Mouse (Mus musculus): Measurements from ENCODE around the gene Nr4a1.
A peak's percentile ranks its signal among the peaks of the same experiment; 100 is the strongest.

Gene Nr4a1

GRCm38 (mm10) chr15:101233183-101233582 lies 20.9 kb upstream of the Nr4a1 start:
- no peak for DNase-seq (ENCODE audit: low read depth)

GRCm38 (mm10) chr15:101233641-101234275 lies 20.3 kb upstream of the Nr4a1 start:
- DNase-seq (ENCODE audit: low read depth): no peak

- DNase-seq (ENCODE audit: low read depth): no peak
These were observed 19.3 kb upstream of the Nr4a1 start for GRCm38 (mm10) chr15:101234611-101235341.

GRCm38 (mm10) chr15:101235342-101235698 lies 18.7 kb upstream of the Nr4a1 start:
- DNase-seq (ENCODE audit: low read depth): no peak

GRCm38 (mm10) chr15:101235728-101236327 lies 18.2 kb upstream of the Nr4a1 start:
- DNase-seq (ENCODE audit: low read depth): no peak

- DNase-seq (ENCODE audit: low read depth): no peak
These were observed 17.2 kb upstream of the Nr4a1 start for GRCm38 (mm10) chr15:101236878-101237277.

- DNase-seq (ENCODE audit: low read depth): no peak
These were observed 15.1 kb upstream of the Nr4a1 start for GRCm38 (mm10) chr15:101238885-101239511.

- no peak for DNase-seq (ENCODE audit: low read depth)
These were observed 14.2 kb upstream of the Nr4a1 start for GRCm38 (mm10) chr15:101239821-101240220.

GRCm38 (mm10) chr15:101240799-101241204 lies 13.3 kb upstream of the Nr4a1 start:
- peak; percentile 88 for DNase-seq (ENCODE audit: low read depth)

GRCm38 (mm10) chr15:101241236-101241635 lies 12.8 kb upstream of the Nr4a1 start:
- DNase-seq (ENCODE audit: low read depth): no peak

GRCm38 (mm10) chr15:101241853-101242252 lies 12.2 kb upstream of the Nr4a1 start:
- no peak for DNase-seq (ENCODE audit: low read depth)

GRCm38 (mm10) chr15:101242645-101243044 lies 11.4 kb upstream of the Nr4a1 start:
- no peak for DNase-seq (ENCODE audit: low read depth)

- no peak for DNase-seq (ENCODE audit: low read depth)
These were observed 10.1 kb upstream of the Nr4a1 start for GRCm38 (mm10) chr15:101244012-101244411.

GRCm38 (mm10) chr15:101246231-101247154 lies 7.6 kb upstream of the Nr4a1 start:
- peak; percentile 92 for DNase-seq (ENCODE audit: low read depth)

- no peak for DNase-seq (ENCODE audit: low read depth)
These were observed 6.9 kb upstream of the Nr4a1 start for GRCm38 (mm10) chr15:101247155-101247498.

- no peak for DNase-seq (ENCODE audit: low read depth)
These were observed 5.9 kb upstream of the Nr4a1 start for GRCm38 (mm10) chr15:101248029-101248710.

- DNase-seq (ENCODE audit: low read depth): no peak
These were observed 3.8 kb upstream of the Nr4a1 start for GRCm38 (mm10) chr15:101250220-101250800.

- DNase-seq (ENCODE audit: low read depth): no peak
These were observed 2.1 kb upstream of the Nr4a1 start for GRCm38 (mm10) chr15:101251930-101252329.

GRCm38 (mm10) chr15:101252614-101253013 lies 1.5 kb upstream of the Nr4a1 start:
- DNase-seq (ENCODE audit: low read depth): no peak

- DNase-seq (ENCODE audit: low read depth): no peak
These were observed 545 bp upstream of the Nr4a1 start for GRCm38 (mm10) chr15:101253563-101253885.

- no peak for DNase-seq (ENCODE audit: low read depth)
These were observed 1.9 kb downstream of the Nr4a1 start for GRCm38 (mm10) chr15:101255842-101256462.

All from c-Kit-positive CD71-negative TER-119-negative erythroid progenitor cells, embryonic 14.5 days (primary cell).